Mouse (Mus musculus) heart, embryonic 13.5 days (tissue): Measurements from ENCODE around the gene Pcdh10. TPM values are rescaled to one million over a fixed set of nuclear protein-coding genes. Genes with fewer than 3 reads are reported as not detected.

Experiments
- ATAC-seq: fragments of 200-750 bp; cut with Nextera tagmentation; 2 replicates; pipeline ENCODE4 v1.8.0; 2017; ENCODE audit warnings: moderate TSS enrichment; ENCODE audit not compliant: insufficient number of reproducible peaks, low FRiP score, low TSS enrichment; ENCODE audit errors: extremely low read depth
- H3K27ac ChIP-seq: fragments of 300-500 bp; sonication (generic); replicated peaks from 2 replicates; pipeline ENCODE4 v1.5.1; 2015; ENCODE audit warnings: moderate library complexity, mild to moderate bottlenecking, inconsistent platforms
- H3K27me3 ChIP-seq: fragments of 300-500 bp; sonication (generic); replicated peaks from 2 replicates; pipeline ENCODE4 v1.6.1; 2015; ENCODE audit warnings: mild to moderate bottlenecking, inconsistent platforms
- H3K36me3 ChIP-seq: fragments of 300-500 bp; sonication (generic); 2 replicates; pipeline ENCODE4 v1.6.1; 2015; ENCODE audit warnings: mild to moderate bottlenecking, inconsistent platforms
- H3K4me1 ChIP-seq: fragments of 300-500 bp; sonication (generic); 2 replicates; pipeline ENCODE4 v1.6.1; 2015; ENCODE audit warnings: inconsistent platforms
- H3K4me2 ChIP-seq: fragments of 300-500 bp; sonication (generic); 2 replicates; pipeline ENCODE4 v1.6.1; 2015; ENCODE audit warnings: inconsistent platforms, mild to moderate bottlenecking, moderate library complexity
- H3K4me3 ChIP-seq: fragments of 300-500 bp; sonication (generic); 2 replicates; pipeline ENCODE4 v1.5.1; 2015; ENCODE audit warnings: moderate library complexity, mild to moderate bottlenecking, inconsistent platforms
- H3K9ac ChIP-seq: fragments of 300-500 bp; sonication (generic); 2 replicates; pipeline ENCODE4 v1.6.1; 2015; ENCODE audit warnings: inconsistent platforms, mild to moderate bottlenecking, moderate library complexity
- H3K9me3 ChIP-seq: fragments of 300-500 bp; sonication (generic); 2 replicates; pipeline ENCODE4 v1.6.1; 2016; ENCODE audit warnings: inconsistent platforms
- WGBS: fragments of 180-500 bp; shearing (Covaris S2); methylation state at CpG from one replicate; pipeline ENCODE4 v1.1.7; 2015; ENCODE audit warnings: mixed read lengths; 5-methylcytosine and 5-hydroxymethylcytosine counted together
- polyA plus RNA-seq: library from polyadenylated mRNA; unstranded; fragments of >200 nt; fragmentation: Nextera tagmentation; extraction: Ambion mirVana; gene quantifications from 2 replicates; pipeline ENCODE4 v1.2.1, GENCODE M21; 2015

Pcdh10 gene
- polyA plus RNA-seq, 1 experiment from 2014 or later, result 0.19 TPM

- Histone ChIP-seq H3K9me3 (no peaks in the 10 kb centered on the region), H3K27ac (no peak overlapping the region), H3K4me2 (peak overlapping the region; percentile 100), H3K4me1 (peaks cover 40% of the 10 kb centered on the region), H3K4me3 (peak overlapping the region; percentile 69), H3K27me3 (peaks cover 51% of the 10 kb centered on the region), H3K9ac (no peak overlapping the region), H3K36me3 (no peaks in the 10 kb centered on the region)
- 21% methylated on average over 4 of the region's 4 CpGs for WGBS
- ATAC-seq, result no peak
These were observed 4.0 kb downstream of the Pcdh10 start for GRCm38 (mm10) chr3:45382032-45382755.

- H3K4me3 ChIP-seq, result no peak overlapping the region
- no peak overlapping the region for H3K27ac ChIP-seq
- H3K4me1 ChIP-seq, result peaks cover 31% of the 10 kb centered on the region
- no peak for ATAC-seq
- no peaks in the 10 kb centered on the region for H3K9me3 ChIP-seq
- H3K27me3 ChIP-seq, result peaks cover 45% of the 10 kb centered on the region
- 51% methylated on average over 2 of the region's 2 CpGs for WGBS
- H3K36me3 ChIP-seq, result no peaks in the 10 kb centered on the region
- no peak overlapping the region for H3K9ac ChIP-seq
- no peak overlapping the region for H3K4me2 ChIP-seq
These were observed 5.6 kb downstream of the Pcdh10 start for GRCm38 (mm10) chr3:45383831-45384230.

- 69% methylated on average over 3 of the region's 3 CpGs for WGBS
- Histone ChIP-seq H3K27ac (no peak overlapping the region), H3K4me2 (no peak overlapping the region), H3K27me3 (peaks cover 33% of the 10 kb centered on the region), H3K4me1 (peaks cover 19% of the 10 kb centered on the region), H3K9me3 (no peaks in the 10 kb centered on the region), H3K9ac (no peak overlapping the region), H3K36me3 (no peaks in the 10 kb centered on the region), H3K4me3 (no peak overlapping the region)
- ATAC-seq, result no peak
These were observed 6.8 kb downstream of the Pcdh10 start for GRCm38 (mm10) chr3:45385028-45385427.

- no peak overlapping the region for H3K4me2 ChIP-seq
- H3K27me3 ChIP-seq, result peaks cover 29% of the 10 kb centered on the region
- H3K9ac ChIP-seq, result no peak overlapping the region
- peaks cover 14% of the 10 kb centered on the region for H3K4me1 ChIP-seq
- H3K4me3 ChIP-seq, result no peak overlapping the region
- ATAC-seq, result no peak
- H3K36me3 ChIP-seq, result no peaks in the 10 kb centered on the region
- no peak overlapping the region for H3K27ac ChIP-seq
- WGBS, result 68% methylated on average over 2 of the region's 2 CpGs
- no peaks in the 10 kb centered on the region for H3K9me3 ChIP-seq
These were observed 7.3 kb downstream of the Pcdh10 start for GRCm38 (mm10) chr3:45385451-45385850.

- Histone ChIP-seq H3K27ac (no peak overlapping the region), H3K9me3 (no peaks in the 10 kb centered on the region), H3K27me3 (peaks cover 18% of the 10 kb centered on the region), H3K4me2 (no peak overlapping the region), H3K4me1 (0 out of 2 replicates have a peak, but pooled peaks cover 5% of the 10 kb centered on the region), H3K9ac (no peak overlapping the region), H3K4me3 (no peak overlapping the region), H3K36me3 (no peaks in the 10 kb centered on the region)
- ATAC-seq, result no peak
- 74% methylated on average over 2 of the region's 2 CpGs for WGBS
These were observed 8.3 kb downstream of the Pcdh10 start for GRCm38 (mm10) chr3:45386512-45386911.

- 70% methylated on average over 4 of the region's 4 CpGs for WGBS
- no peaks in the 10 kb centered on the region for H3K4me1 ChIP-seq
- no peak overlapping the region for H3K9ac ChIP-seq
- no peak overlapping the region for H3K4me3 ChIP-seq
- no peak for ATAC-seq
- H3K27ac ChIP-seq, result no peak overlapping the region
- H3K27me3 ChIP-seq, result no peaks in the 10 kb centered on the region
- H3K36me3 ChIP-seq, result no peaks in the 10 kb centered on the region
- H3K9me3 ChIP-seq, result no peaks in the 10 kb centered on the region
- H3K4me2 ChIP-seq, result no peak overlapping the region
These were observed 18.9 kb downstream of the Pcdh10 start for GRCm38 (mm10) chr3:45397101-45397500.

- no peaks in the 10 kb centered on the region for H3K4me1 ChIP-seq
- H3K4me3 ChIP-seq, result no peak overlapping the region
- WGBS, result 77% methylated on average over 2 of the region's 2 CpGs
- H3K36me3 ChIP-seq, result no peaks in the 10 kb centered on the region
- no peaks in the 10 kb centered on the region for H3K27me3 ChIP-seq
- no peak overlapping the region for H3K27ac ChIP-seq
- no peak overlapping the region for H3K4me2 ChIP-seq
- no peak for ATAC-seq
- no peaks in the 10 kb centered on the region for H3K9me3 ChIP-seq
- no peak overlapping the region for H3K9ac ChIP-seq
These were observed 25.0 kb downstream of the Pcdh10 start for GRCm38 (mm10) chr3:45403239-45403638.

GRCm38 (mm10) chr3:45431691-45432090 lies 53.5 kb downstream of the Pcdh10 start:
- no peak overlapping the region for H3K9ac ChIP-seq
- no peak for ATAC-seq
- H3K4me3 ChIP-seq, result no peak overlapping the region
- 72% methylated on average over 1 of the region's 1 CpGs for WGBS
- H3K36me3 ChIP-seq, result no peaks in the 10 kb centered on the region
- H3K27me3 ChIP-seq, result no peaks in the 10 kb centered on the region
- no peak overlapping the region for H3K27ac ChIP-seq
- H3K4me2 ChIP-seq, result no peak overlapping the region
- H3K9me3 ChIP-seq, result no peaks in the 10 kb centered on the region
- no peaks in the 10 kb centered on the region for H3K4me1 ChIP-seq

GRCm38 (mm10) chr3:45432172-45432765 lies 54.1 kb downstream of the Pcdh10 start:
- Histone ChIP-seq H3K36me3 (no peaks in the 10 kb centered on the region), H3K9me3 (no peaks in the 10 kb centered on the region), H3K27me3 (no peaks in the 10 kb centered on the region), H3K9ac (no peak overlapping the region), H3K4me1 (no peaks in the 10 kb centered on the region), H3K27ac (no peak overlapping the region), H3K4me2 (0 out of 2 replicates have a peak overlapping the region, but pooled peaks have one; percentile 20), H3K4me3 (no peak overlapping the region)
- WGBS, result 46% methylated on average over 11 of the region's 11 CpGs
- ATAC-seq, result no peak
